Mouse (Mus musculus): ENCODE results near the gene Bbs7. TPM values are rescaled to one million over a fixed set of nuclear protein-coding genes. Genes with fewer than 3 reads are reported as not detected.

Gene Bbs7
- total RNA-seq, 2 experiments from 2014 or later, result 7.9 to 8.1 TPM

- intact Hi-C loops (cut with DNase I), result no loop called here
- H3K4me3 ChIP-seq, result no peak overlapping the region
- H3K27ac ChIP-seq, result no peak overlapping the region
- DNase-seq, result no peak
- TF ChIP-seq CTCF (IDR thresholded peaks at IDR 0.05), result no peak
These were observed 75.4 kb downstream of the Bbs7 start for GRCm38 (mm10) chr3:36537701-36538470.

- Histone ChIP-seq H3K27ac (no peak overlapping the region), H3K4me3 (peak overlapping the region; percentile 26; the same call in 1 of the 2 replicates)
- intact Hi-C loops (cut with DNase I), result no loop called here
- no peak for TF ChIP-seq CTCF (IDR thresholded peaks at IDR 0.05)
- DNase-seq, result no peak
These were observed 77.2 kb downstream of the Bbs7 start for GRCm38 (mm10) chr3:36536041-36536440.

- Histone ChIP-seq H3K4me3 (no peak overlapping the region), H3K27ac (no peak overlapping the region)
- no peak for DNase-seq
- no peak for TF ChIP-seq CTCF (IDR thresholded peaks at IDR 0.05)
- intact Hi-C loops (cut with DNase I), result no loop called here
These were observed 80.0 kb downstream of the Bbs7 start for GRCm38 (mm10) chr3:36533201-36533672.

- H3K27ac ChIP-seq, result no peak overlapping the region
- intact Hi-C loops (cut with DNase I), result no loop called here
These were observed 80.5 kb downstream of the Bbs7 start for GRCm38 (mm10) chr3:36532738-36533137.

GRCm38 (mm10) chr3:36531979-36532542 lies 81.2 kb downstream of the Bbs7 start:
- no peak for DNase-seq
- no peak for TF ChIP-seq CTCF (IDR thresholded peaks at IDR 0.05)
- no peak overlapping the region for H3K27ac ChIP-seq
- intact Hi-C loops (cut with DNase I), result no loop called here
- H3K4me3 ChIP-seq, result peak overlapping the region; percentile 60

More at GRCm38 (mm10) chr3:36532738-36533137, 80.5 kb downstream of the Bbs7 start:
- no peak for DNase-seq
- TF ChIP-seq CTCF (IDR thresholded peaks at IDR 0.05), result no peak
- H3K4me3 ChIP-seq, result no peak overlapping the region

GRCm38 (mm10) chr3:36531242-36531641 lies 82.0 kb downstream of the Bbs7 start:
- intact Hi-C loops (cut with DNase I), result no loop called here

GRCm38 (mm10) chr3:36530781-36531180 lies 82.5 kb downstream of the Bbs7 start:
- DNase-seq, result no peak
- no peak overlapping the region for H3K27ac ChIP-seq
- TF ChIP-seq CTCF (IDR thresholded peaks at IDR 0.05), result no peak
- H3K4me3 ChIP-seq, result no peak overlapping the region
- intact Hi-C loops (cut with DNase I), result no loop called here

More at GRCm38 (mm10) chr3:36531242-36531641, 82.0 kb downstream of the Bbs7 start:
- no peak for TF ChIP-seq CTCF (IDR thresholded peaks at IDR 0.05)
- no peak for DNase-seq
- H3K4me3 ChIP-seq, result no peak overlapping the region
- H3K27ac ChIP-seq, result no peak overlapping the region

- no peak for TF ChIP-seq CTCF (IDR thresholded peaks at IDR 0.05)
- DNase-seq, result no peak
- intact Hi-C loops (cut with DNase I), result no loop called here
- no peak overlapping the region for H3K4me3 ChIP-seq
- no peak overlapping the region for H3K27ac ChIP-seq
These were observed 82.9 kb downstream of the Bbs7 start for GRCm38 (mm10) chr3:36530345-36530744.

GRCm38 (mm10) chr3:36524466-36524865 lies 88.8 kb downstream of the Bbs7 start:
- no peak for DNase-seq
- no peak overlapping the region for H3K4me3 ChIP-seq
- intact Hi-C loops (cut with DNase I), result no loop called here
- H3K27ac ChIP-seq, result no peak overlapping the region
- TF ChIP-seq CTCF (IDR thresholded peaks at IDR 0.05), result no peak

Other genes starting within 250 kb of the Bbs7 start
- gene Anxa5, start 137.6 kb downstream of the Bbs7 start, total RNA-seq (2021), result 10 to 100 TPM; 35.1 to 55.7 TPM
- not detected for gene 1810062G17Rik, start 137.5 kb downstream of the Bbs7 start, total RNA-seq (2021)
- gene Gm11549, start 91.7 kb downstream of the Bbs7 start, total RNA-seq (2021), result not detected
- 10 to 100 TPM; 16.3 to 16.9 TPM for gene Exosc9, start 60.9 kb downstream of the Bbs7 start, total RNA-seq (2021)
- under 1 TPM; 0.13 to 0.14 TPM for gene Ccna2, start 41.3 kb downstream of the Bbs7 start, total RNA-seq (2021)
- gene Trpc3, start 76.7 kb upstream of the Bbs7 start, total RNA-seq (2021), result 1 to 10 TPM; 3.4 to 4.0 TPM
- gene 4932438A13Rik, start 249.6 kb upstream of the Bbs7 start, total RNA-seq (2021), result 10 to 100 TPM; 32.8 to 32.9 TPM